Mouse (Mus musculus): ENCODE data around the gene Kank2.

Gene Kank2

GRCm38 (mm10) chr9:21748491-21748890 lies 50.1 kb downstream of the Kank2 start:
- DNase-seq: no peak

- DNase-seq: peak; percentile 79
Measured at GRCm38 (mm10) chr9:21748033-21748432, 50.5 kb downstream of the Kank2 start.

GRCm38 (mm10) chr9:21747238-21747774 lies 51.2 kb downstream of the Kank2 start:
- DNase-seq: no peak

GRCm38 (mm10) chr9:21741514-21741913 lies 57.0 kb downstream of the Kank2 start:
- no peak for DNase-seq

GRCm38 (mm10) chr9:21740427-21740826 lies 58.1 kb downstream of the Kank2 start:
- DNase-seq: no peak

GRCm38 (mm10) chr9:21738776-21739175 lies 59.8 kb downstream of the Kank2 start:
- DNase-seq: no peak

- no peak for DNase-seq
Measured at GRCm38 (mm10) chr9:21737188-21737587, 61.4 kb downstream of the Kank2 start.

- DNase-seq: peak; percentile 52
Measured at GRCm38 (mm10) chr9:21736580-21736979, 62.0 kb downstream of the Kank2 start.

- DNase-seq: no peak
Measured at GRCm38 (mm10) chr9:21735126-21735525, 63.4 kb downstream of the Kank2 start.

- no peak for DNase-seq
Measured at GRCm38 (mm10) chr9:21733989-21734388, 64.6 kb downstream of the Kank2 start.

- no peak for DNase-seq
Measured at GRCm38 (mm10) chr9:21733446-21733845, 65.1 kb downstream of the Kank2 start.

- DNase-seq: no peak
Measured at GRCm38 (mm10) chr9:21732288-21732687, 66.3 kb downstream of the Kank2 start.

GRCm38 (mm10) chr9:21729264-21729663 lies 69.3 kb downstream of the Kank2 start:
- no peak for DNase-seq

GRCm38 (mm10) chr9:21728261-21728832 lies 70.2 kb downstream of the Kank2 start:
- no peak for DNase-seq

- no peak for DNase-seq
Measured at GRCm38 (mm10) chr9:21726218-21726975, 72.1 kb downstream of the Kank2 start.

GRCm38 (mm10) chr9:21725224-21726121 lies 73.1 kb downstream of the Kank2 start:
- no peak for DNase-seq

- peak; percentile 89 for DNase-seq
Measured at GRCm38 (mm10) chr9:21724147-21724536, 74.4 kb downstream of the Kank2 start.

GRCm38 (mm10) chr9:21723377-21724146 lies 75.0 kb downstream of the Kank2 start, which contains the start of gene Ldlr:
TSS of gene Ldlr (plus strand) at chr9:21723483.
- DNase-seq: peak; percentile 83

- no peak for DNase-seq
Measured at GRCm38 (mm10) chr9:21721036-21721435, 77.5 kb downstream of the Kank2 start.

GRCm38 (mm10) chr9:21717015-21717414 lies 81.5 kb downstream of the Kank2 start:
- no peak for DNase-seq

Measured in lung, postnatal 14 days (tissue).